Mouse (Mus musculus) testis, postnatal 10 days (tissue): ENCODE measurements around the gene Gm17349.

Source experiments
- DNase-seq: peaks from one replicate; pipeline ENCODE4 v3.0.0; 2021; ENCODE audit warnings: low spot score

Gm17349 gene

GRCm38 (mm10) chr15:99699715-99700114 lies 5.6 kb downstream of the Gm17349 start:
- DNase-seq = no peak

- no peak for DNase-seq
Observed at GRCm38 (mm10) chr15:99698533-99699085, 6.7 kb downstream of the Gm17349 start.

GRCm38 (mm10) chr15:99697309-99697708 lies 8.0 kb downstream of the Gm17349 start:
- DNase-seq = no peak

GRCm38 (mm10) chr15:99691976-99692375 lies 13.3 kb downstream of the Gm17349 start:
- DNase-seq = no peak

- no peak for DNase-seq
Observed at GRCm38 (mm10) chr15:99690924-99691323, 14.4 kb downstream of the Gm17349 start.

- DNase-seq = peak; percentile 67
Observed at GRCm38 (mm10) chr15:99688712-99689111, 16.6 kb downstream of the Gm17349 start.

GRCm38 (mm10) chr15:99684156-99684555 lies 21.1 kb downstream of the Gm17349 start:
- no peak for DNase-seq

- DNase-seq = no peak
Observed at GRCm38 (mm10) chr15:99682880-99683279, 22.4 kb downstream of the Gm17349 start.

GRCm38 (mm10) chr15:99679008-99679407 lies 26.3 kb downstream of the Gm17349 start:
- DNase-seq = no peak

- DNase-seq = peak; percentile 68
Observed at GRCm38 (mm10) chr15:99678063-99678800, 27.1 kb downstream of the Gm17349 start.

GRCm38 (mm10) chr15:99677089-99677488 lies 28.2 kb downstream of the Gm17349 start:
- no peak for DNase-seq

GRCm38 (mm10) chr15:99674866-99675265 lies 30.4 kb downstream of the Gm17349 start:
- no peak for DNase-seq

- DNase-seq = no peak
Observed at GRCm38 (mm10) chr15:99671783-99672182, 33.5 kb downstream of the Gm17349 start.

GRCm38 (mm10) chr15:99670964-99671670 lies 34.2 kb downstream of the Gm17349 start:
- DNase-seq = no peak

- DNase-seq = peak; percentile 81
Observed at GRCm38 (mm10) chr15:99670154-99670821, 35.0 kb downstream of the Gm17349 start, which contains the start of gene Asic1. Gene Asic1 (plus strand): TSS chr15:99670368.

- DNase-seq = no peak
Observed at GRCm38 (mm10) chr15:99669392-99669791, 35.9 kb downstream of the Gm17349 start.

GRCm38 (mm10) chr15:99668881-99669280 lies 36.4 kb downstream of the Gm17349 start:
- DNase-seq = peak; percentile 88

GRCm38 (mm10) chr15:99667544-99667943 lies 37.7 kb downstream of the Gm17349 start:
- DNase-seq = no peak

GRCm38 (mm10) chr15:99664600-99665451 lies 40.5 kb downstream of the Gm17349 start:
- DNase-seq = peak; percentile 51

- no peak for DNase-seq
Observed at GRCm38 (mm10) chr15:99663964-99664599, 41.2 kb downstream of the Gm17349 start.

- no peak for DNase-seq
Observed at GRCm38 (mm10) chr15:99662371-99662770, 42.9 kb downstream of the Gm17349 start.
